Mouse (Mus musculus) brain, embryonic 18.5 days (tissue): ENCODE measurements around the gene Gon7.

Experiments
- DNase-seq: peaks from one replicate; pipeline ENCODE4 v3.0.0-alpha.2; 2012; ENCODE audit warnings: low read depth, low spot score

Gene Gon7

GRCm38 (mm10) chr12:102743036-102743588 is 14.5 kb downstream of the Gon7 start:
- no peak for DNase-seq

- no peak for DNase-seq
These were observed 15.5 kb downstream of the Gon7 start for GRCm38 (mm10) chr12:102742056-102742455.

- DNase-seq = no peak
These were observed 17.3 kb downstream of the Gon7 start for GRCm38 (mm10) chr12:102740285-102740684.

- DNase-seq = no peak
These were observed 18.5 kb downstream of the Gon7 start for GRCm38 (mm10) chr12:102739096-102739495.

GRCm38 (mm10) chr12:102733381-102733780 is 24.2 kb downstream of the Gon7 start:
- no peak for DNase-seq

- DNase-seq = no peak
These were observed 26.6 kb downstream of the Gon7 start for GRCm38 (mm10) chr12:102730798-102731619.

GRCm38 (mm10) chr12:102729855-102730797 is 27.5 kb downstream of the Gon7 start:
- peak; percentile 89 for DNase-seq

- DNase-seq = no peak
These were observed 31.8 kb downstream of the Gon7 start for GRCm38 (mm10) chr12:102725761-102726175.

- DNase-seq = no peak
These were observed 32.5 kb downstream of the Gon7 start for GRCm38 (mm10) chr12:102725146-102725545.

GRCm38 (mm10) chr12:102723861-102724260 is 33.7 kb downstream of the Gon7 start:
- no peak for DNase-seq

GRCm38 (mm10) chr12:102722966-102723365 is 34.6 kb downstream of the Gon7 start:
- no peak for DNase-seq

- DNase-seq = no peak
These were observed 35.2 kb downstream of the Gon7 start for GRCm38 (mm10) chr12:102722451-102722850.

GRCm38 (mm10) chr12:102719552-102720315 is 37.9 kb downstream of the Gon7 start:
- no peak for DNase-seq

- DNase-seq = no peak
These were observed 42.8 kb downstream of the Gon7 start for GRCm38 (mm10) chr12:102714654-102715395.

GRCm38 (mm10) chr12:102714116-102714515 is 43.5 kb downstream of the Gon7 start:
- no peak for DNase-seq

GRCm38 (mm10) chr12:102713153-102713865 is 44.3 kb downstream of the Gon7 start:
- DNase-seq = no peak

GRCm38 (mm10) chr12:102710851-102711375 is 46.7 kb downstream of the Gon7 start:
- DNase-seq = no peak

- no peak for DNase-seq
These were observed 47.7 kb downstream of the Gon7 start for GRCm38 (mm10) chr12:102709896-102710295.

- no peak for DNase-seq
These were observed 49.4 kb downstream of the Gon7 start for GRCm38 (mm10) chr12:102708220-102708619.
